Mouse (Mus musculus): ENCODE data around the gene Nfia.

The Nfia gene

GRCm38 (mm10) chr4:98003323-98004107, 231.0 kb downstream of the Nfia start:
- DNase-seq (ENCODE audit: low spot score in 2 of 2): no peak

DNA sequence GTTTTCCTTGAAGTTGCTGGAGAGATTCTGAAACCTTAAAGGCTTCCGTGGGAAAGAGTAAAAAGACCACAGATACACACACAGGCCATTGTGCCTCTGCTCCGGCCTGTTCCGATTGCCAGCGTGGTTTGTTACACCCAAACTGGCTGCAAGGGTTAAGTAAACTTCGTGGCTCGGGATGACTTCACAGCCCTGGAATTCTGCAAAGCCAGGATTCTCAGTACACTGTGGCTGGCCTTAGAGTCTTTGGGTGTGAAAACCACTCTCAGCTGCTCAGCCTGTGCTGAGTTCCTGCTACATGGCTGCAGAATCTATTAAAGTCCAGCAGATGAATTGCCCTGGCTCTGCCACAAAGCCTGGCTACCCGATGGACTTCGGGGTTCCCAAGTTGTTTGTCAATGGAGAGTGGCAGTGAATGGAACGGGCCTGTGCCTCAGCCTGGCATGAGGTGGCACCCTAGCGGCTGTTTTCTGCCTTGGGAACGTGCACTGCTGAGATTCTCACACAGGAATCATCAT, 231.6 kb downstream of the Nfia start:
- no peak for DNase-seq (ENCODE audit: low spot score in 2 of 2)

DNA sequence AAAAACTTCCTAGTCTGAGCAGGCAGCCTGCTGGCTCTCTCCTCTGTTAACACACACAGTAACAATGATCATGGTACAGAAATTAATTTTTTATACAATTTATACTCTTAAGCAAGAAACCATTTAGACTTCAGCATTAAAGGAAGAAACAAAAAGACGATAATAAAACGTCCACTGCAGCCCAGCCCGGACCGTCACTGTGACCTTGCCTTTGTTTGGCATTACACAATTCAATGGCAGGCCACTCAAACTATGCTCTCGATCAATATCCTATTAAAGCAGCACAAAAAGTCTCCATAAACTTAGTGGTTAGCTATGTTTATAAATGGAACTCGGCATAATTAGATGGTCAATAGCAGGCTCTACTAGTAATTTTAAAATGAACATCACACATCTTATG, 232.5 kb downstream of the Nfia start:
- no peak for DNase-seq (ENCODE audit: low spot score in 2 of 2)

DNA sequence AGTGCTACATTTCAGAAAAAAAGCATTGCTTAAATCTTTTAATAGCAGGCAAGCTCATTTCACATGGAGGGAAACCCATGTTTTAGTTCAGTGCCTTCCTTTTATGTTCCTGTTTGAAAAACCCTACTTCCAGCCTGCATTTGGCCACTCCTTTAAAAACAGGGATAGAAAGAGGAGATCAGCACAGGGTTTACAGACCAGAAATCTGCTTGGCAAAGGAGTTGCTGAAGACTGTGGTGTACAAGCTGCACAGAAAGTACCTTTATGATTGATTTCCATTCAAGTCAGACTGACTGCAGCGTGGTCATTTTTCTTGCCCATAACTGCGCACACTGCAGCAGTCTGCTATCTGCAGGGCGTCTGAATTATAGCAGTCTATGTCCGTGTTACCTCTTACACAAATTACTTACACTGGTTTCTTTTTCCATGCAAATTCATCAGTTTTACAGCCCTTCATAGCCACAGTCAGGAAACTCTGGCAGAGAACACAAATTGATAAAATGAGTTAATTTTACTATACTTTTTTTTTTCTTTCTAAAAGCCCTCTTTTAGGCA, 236.4 kb downstream of the Nfia start:
- DNase-seq (ENCODE audit: low spot score in 2 of 2): no peak

DNA sequence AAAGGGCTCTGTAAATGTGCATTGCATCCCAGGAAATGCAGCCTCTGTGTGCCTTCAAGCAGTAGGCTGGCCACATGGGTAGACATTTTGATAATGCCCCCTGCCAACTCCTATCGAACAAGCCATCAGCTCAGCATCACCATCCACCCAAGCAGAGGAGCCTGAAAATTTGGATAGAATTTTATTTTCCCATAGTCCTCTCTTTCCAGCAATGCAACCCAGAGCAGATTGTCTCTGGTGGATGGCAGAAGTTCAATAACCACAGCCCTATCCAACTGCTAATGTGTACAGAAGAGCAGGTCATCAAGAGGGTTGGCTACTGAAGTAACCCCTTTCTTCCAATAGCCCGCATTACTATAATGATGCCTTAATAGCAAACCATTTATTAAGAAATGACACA, 237.4 kb downstream of the Nfia start:
- no peak for DNase-seq (ENCODE audit: low spot score in 2 of 2)

DNA sequence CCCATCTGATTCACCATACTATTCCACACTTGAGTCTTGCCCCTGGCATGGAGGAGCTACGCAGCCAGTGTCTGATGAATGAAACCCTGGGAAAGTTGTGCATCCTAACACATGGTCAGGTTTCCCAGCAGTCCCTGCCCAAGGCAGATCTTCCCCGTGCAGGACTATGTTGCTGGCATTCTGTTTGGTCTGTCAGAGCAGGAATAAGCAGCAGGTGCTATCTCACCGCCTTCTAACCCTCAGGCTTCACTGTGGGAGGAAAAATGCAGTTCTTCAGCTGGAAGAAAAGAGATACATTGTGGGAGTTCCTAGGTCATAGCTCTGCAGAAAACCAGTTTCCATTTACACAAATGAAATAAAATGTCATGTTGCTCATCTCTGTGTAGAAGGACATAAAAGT, 247.3 kb downstream of the Nfia start:
- DNase-seq (ENCODE audit: low spot score in 2 of 2): no peak

DNA sequence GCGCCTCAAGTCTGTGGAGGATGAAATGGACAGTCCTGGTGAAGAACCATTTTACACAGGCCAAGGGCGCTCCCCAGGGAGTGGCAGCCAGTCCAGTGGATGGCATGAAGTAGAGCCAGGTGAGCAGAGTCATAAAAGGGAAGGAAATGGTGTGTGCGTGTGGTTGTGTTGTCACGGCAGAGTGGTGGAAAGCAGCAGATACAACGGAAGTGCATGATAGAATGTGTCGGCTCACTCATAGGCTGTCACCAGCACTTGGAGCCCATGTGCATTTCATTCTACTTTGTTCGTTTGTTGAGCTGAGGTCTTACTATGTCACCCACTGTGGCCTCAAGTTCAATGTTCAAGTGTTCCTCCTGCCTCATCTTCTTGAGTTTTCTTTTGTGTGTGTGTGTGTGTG, 248.3 kb downstream of the Nfia start:
- no peak for DNase-seq (ENCODE audit: low spot score in 2 of 2)

DNA sequence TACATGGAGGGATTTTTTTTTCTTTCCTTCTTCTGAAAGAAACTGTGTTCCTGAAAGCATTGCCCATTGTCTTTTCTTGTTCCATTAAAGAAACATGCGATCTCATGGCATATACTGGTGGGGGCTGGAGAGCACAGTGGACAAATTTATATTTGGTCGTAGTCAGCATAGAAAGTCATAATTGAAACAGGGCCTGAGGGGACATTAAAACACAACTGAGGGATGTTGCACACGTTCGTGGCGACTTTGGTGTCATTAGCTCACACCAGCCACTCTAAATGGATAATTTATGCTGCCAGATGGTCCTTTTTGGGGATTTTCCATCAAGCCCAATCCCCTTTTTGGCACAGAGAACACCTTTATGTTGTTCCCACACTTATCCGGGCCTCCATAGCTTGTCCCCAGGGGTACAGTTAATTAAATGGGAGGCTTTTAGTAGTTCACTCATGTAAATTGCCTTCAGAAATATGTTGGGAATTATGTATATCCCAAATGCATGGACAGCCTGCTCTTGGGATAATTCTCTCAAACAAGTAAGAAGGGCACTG, 250.8 kb downstream of the Nfia start:
- DNase-seq (ENCODE audit: low spot score in 2 of 2): no peak

DNA sequence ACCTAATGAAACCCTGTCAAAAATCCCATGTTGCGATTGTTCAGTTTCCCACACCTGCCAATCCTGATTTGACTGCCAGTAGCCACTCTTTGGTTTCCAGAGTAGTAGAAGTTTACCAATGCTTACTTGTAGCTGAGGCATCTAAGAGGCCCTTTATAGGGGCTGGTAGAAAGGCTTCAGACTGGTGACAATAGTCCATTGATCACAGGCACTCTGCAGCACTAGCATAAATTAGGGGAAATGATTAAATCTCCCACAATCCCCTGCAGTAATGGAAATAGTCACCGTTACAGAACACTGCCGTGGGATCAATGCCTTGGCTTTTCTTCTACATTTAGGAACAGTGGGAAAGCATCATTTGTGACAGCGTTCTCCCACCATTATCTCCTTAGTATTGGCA, 254.9 kb downstream of the Nfia start:
- no peak for DNase-seq (ENCODE audit: low spot score in 2 of 2)

- DNase-seq (ENCODE audit: low spot score in 2 of 2): no peak
Measured at GRCm38 (mm10) chr4:98031871-98032270, 259.3 kb downstream of the Nfia start.

DNA sequence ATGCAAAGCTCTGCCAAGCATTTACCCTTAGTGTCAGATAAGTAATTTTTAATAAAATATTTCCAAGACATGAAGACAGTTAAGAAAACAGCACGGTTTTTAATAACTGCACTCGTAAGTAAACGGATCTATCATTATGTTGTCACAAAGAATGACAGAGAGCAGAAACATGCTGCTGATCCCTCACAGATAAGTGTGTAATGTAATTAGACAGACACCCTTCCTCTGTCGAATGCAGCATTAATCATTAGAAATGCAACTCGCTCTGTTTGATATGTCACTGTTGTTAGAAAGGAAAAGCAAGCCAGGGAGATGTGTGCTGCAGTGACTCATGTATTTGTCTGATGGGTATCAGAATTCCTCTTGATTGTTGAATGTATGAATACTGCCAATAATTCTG, 259.8 kb downstream of the Nfia start:
- DNase-seq (ENCODE audit: low spot score in 2 of 2): no peak

GRCm38 (mm10) chr4:98039095-98039494, 266.6 kb downstream of the Nfia start:
- DNase-seq (ENCODE audit: low spot score in 2 of 2): no peak

- no peak for DNase-seq (ENCODE audit: low spot score in 2 of 2)
Measured at GRCm38 (mm10) chr4:98040179-98040578, 267.6 kb downstream of the Nfia start.

DNA sequence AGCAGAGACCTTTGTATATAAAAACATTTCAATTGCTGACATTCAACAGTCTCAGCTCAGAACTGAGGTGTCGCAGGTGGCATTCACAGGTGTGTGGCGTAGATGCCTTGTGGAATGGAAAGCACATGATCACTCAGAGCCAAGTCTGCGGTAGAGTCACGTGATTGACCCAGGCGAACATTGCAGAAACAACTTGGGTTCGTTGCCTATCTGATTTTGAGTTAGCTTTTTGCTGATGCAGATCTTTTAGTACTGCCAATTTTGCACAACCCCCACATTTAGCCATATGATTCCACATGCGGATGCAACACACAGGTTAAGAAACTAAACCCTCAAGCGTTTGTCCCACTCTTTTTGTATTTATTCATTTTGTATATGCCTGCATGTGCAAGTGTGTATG, 272.1 kb downstream of the Nfia start:
- DNase-seq (ENCODE audit: low spot score in 2 of 2): no peak

DNA sequence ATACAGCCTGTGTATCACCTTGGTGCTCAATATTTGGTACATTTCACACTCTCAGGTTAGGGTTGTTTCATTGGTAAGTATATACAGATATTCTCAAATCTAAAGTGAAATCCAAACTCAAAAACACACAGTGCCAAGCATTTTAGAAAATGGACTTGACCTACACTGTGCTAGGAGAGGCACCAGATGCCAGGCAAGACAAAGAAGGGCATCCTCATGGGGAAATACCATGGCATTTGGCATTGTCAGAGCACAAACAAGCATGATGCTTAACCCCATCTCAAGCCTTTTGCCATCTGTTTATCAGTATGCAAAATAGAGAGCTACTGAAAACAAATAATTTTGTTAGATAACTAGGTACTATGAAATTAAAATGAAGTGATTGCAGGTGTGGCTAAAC, 274.8 kb downstream of the Nfia start:
- no peak for DNase-seq (ENCODE audit: low spot score in 2 of 2)

GRCm38 (mm10) chr4:98049584-98049983, 277.1 kb downstream of the Nfia start:
- DNase-seq (ENCODE audit: low spot score in 2 of 2): no peak

- no peak for DNase-seq (ENCODE audit: low spot score in 2 of 2)
Measured at GRCm38 (mm10) chr4:98050003-98050620, 277.6 kb downstream of the Nfia start.

DNA sequence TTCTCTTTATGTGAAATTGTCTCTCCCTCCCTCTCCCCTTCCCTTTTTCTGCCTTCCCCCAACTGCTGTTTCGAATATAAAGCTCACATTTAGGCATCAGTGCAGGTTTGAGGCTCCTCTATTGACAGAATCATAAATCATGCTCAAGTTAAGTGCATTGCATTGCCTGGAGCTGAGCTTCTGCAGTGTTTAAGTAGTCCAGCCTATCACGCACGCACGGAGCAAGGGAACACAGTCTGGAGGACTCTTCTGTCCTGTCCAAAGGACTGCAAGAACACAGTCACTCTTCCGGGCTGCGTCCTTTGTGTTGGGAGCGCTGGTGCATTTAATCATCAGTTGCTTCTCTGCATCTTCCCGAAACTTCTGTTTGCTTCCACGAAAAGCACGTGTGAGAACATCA, 278.2 kb downstream of the Nfia start:
- no peak for DNase-seq (ENCODE audit: low spot score in 2 of 2)

DNA sequence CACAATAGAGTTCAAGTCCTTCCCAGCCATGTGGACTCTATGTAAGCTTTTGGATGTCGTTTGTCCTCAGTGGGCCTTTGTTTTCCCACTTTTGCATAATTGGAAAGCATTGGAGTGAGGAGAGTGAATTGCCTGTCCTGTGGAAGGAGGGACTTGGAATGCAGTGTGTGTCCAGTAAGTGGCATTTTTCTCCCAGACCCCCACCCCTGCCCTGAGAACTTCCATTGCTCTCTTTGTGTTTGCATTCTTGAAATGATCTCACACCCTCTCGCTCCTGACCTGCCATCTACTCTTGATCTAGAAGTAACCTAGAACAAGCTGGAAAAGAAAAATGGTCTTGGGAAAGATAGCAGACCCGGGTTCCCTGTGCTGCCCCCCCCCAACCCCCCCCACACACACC, 278.8 kb downstream of the Nfia start:
- DNase-seq (ENCODE audit: low spot score in 2 of 2): no peak

GRCm38 (mm10) chr4:98055036-98055435, 282.5 kb downstream of the Nfia start:
- DNase-seq (ENCODE audit: low spot score in 2 of 2): no peak

GRCm38 (mm10) chr4:98056396-98057020, 284.0 kb downstream of the Nfia start:
- DNase-seq (ENCODE audit: low spot score in 2 of 2): no peak

GRCm38 (mm10) chr4:98057246-98057645, 284.7 kb downstream of the Nfia start:
- DNase-seq (ENCODE audit: low spot score in 2 of 2): no peak
